Mouse (Mus musculus) liver, embryonic 18 days (tissue): ENCODE measurements around the gene Zbtb6. TPM values are rescaled to one million over a fixed set of nuclear protein-coding genes. Genes with fewer than 3 reads are reported as not detected.

Experiments
- polyA plus RNA-seq: library from polyadenylated mRNA; depleted of rRNA; stranded (reverse); fragments of >200 nt; gene quantifications from 2 replicates; pipeline ENCODE4 v1.2.3, GENCODE M21; 2012; rRNA removed

Gene Zbtb6
- polyA plus RNA-seq = 2.7 TPM in 2 replicates

GRCm38 (mm10) chr2:37442611-37443591 lies at the start of gene Zbtb6, which contains the start of the genes Zbtb26 and Rabgap1:
TSS of gene Zbtb6 (minus strand) at chr2:37443171.
TSS of gene Zbtb26 (minus strand) at chr2:37443135.
TSS of gene Rabgap1 (plus strand) at chr2:37443279.

GRCm38 (mm10) chr2:37422306-37423304 lies 20.4 kb downstream of the Zbtb6 start, which contains the start of gene Rc3h2:
TSS of gene Rc3h2 (minus strand) at chr2:37422903.

Other genes with a start within 250 kb of the Zbtb6 start
- gene Olfr366, start 231.6 kb downstream of the Zbtb6 start, polyA plus RNA-seq = not detected in 2 replicates
- not detected in 2 replicates for gene Olfr368, start 116.7 kb downstream of the Zbtb6 start, polyA plus RNA-seq
- 8.2 and 8.5 TPM in 2 replicates for gene Pdcl, start 83.8 kb downstream of the Zbtb6 start, polyA plus RNA-seq
- 3.7 and 4.3 TPM in 2 replicates for gene Rc3h2, start 20.3 kb downstream of the Zbtb6 start, polyA plus RNA-seq
- gene Zbtb26, start within 50 bp of the Zbtb6 start, polyA plus RNA-seq = 2.1 and 2.6 TPM in 2 replicates
- 5.5 and 5.6 TPM in 2 replicates for gene Rabgap1, start 108 bp upstream of the Zbtb6 start, polyA plus RNA-seq
- gene Gpr21, start 73.2 kb upstream of the Zbtb6 start, polyA plus RNA-seq = 0.03 and 0.04 TPM in 2 replicates